Mouse (Mus musculus): ENCODE measurements around the gene Mesd. TPM values are rescaled to one million over a fixed set of nuclear protein-coding genes. Genes with fewer than 3 reads are reported as not detected.
A peak's percentile ranks its signal among the peaks of the same experiment; 100 is the strongest.

Mesd gene
- polyA plus RNA-seq, 1 experiment: 39.7 TPM

DNA sequence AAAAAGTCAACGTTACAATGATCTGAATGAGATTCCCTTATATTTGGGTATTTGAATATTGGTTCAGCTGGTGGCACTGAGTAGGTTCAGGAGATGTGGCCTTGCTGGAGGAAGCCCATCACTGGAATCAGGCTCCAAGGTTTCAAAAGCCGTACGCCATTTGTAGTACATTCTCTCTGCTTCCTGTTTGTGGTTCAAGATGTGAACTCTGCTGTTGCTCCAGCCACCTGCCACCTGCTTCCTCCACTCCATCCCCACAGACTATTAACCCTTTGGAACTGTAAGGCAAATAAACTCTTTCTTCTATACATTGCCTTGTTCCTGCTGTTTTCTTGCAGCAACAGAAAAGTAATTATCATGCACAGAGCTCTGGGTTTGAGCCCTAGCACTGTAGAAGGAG, 27.6 kb downstream of the Mesd start:
- Histone ChIP-seq H3K4me1 (ENCODE audit: control insufficient read depth, insufficient read depth, low read length) (no peaks in the 10 kb centered on the region), H3K27ac (ENCODE audit: insufficient read depth, low read depth, low read length) (no peak overlapping the region)

DNA sequence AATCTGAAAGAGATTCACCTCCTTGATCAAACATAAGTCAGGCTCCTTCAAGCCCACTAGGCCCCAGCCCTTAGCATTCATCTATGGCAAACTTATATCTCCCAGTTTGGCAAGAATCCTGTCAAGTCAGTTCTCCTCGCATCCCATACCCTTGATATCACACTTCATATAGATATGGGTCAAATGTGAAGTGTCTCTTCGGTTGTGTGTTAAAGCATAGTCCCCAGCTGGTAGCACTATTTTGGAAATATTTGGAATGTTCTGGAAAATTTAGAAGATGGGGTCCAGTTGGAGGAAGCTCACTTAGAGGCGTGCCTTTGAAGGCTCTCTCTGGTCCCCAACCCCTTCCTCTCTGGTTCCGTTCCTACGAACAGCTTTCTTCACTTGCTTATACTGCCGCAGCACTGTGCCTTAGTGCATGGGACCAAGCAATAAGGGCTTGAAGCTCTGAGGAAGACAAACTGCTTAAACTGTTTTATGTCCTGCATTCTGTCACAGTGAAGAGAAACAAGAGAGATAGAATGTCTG, 29.2 kb downstream of the Mesd start:
- H3K27ac ChIP-seq (ENCODE audit: insufficient read depth, low read depth, low read length): no peak overlapping the region
- no peaks in the 10 kb centered on the region for H3K4me1 ChIP-seq (ENCODE audit: control insufficient read depth, insufficient read depth, low read length)
- H3K4me3 ChIP-seq (ENCODE audit: insufficient read depth, low read length): no peak overlapping the region
- no peak for TF ChIP-seq POLR2A (IDR thresholded peaks at IDR 0.05; ENCODE audit: borderline replicate concordance, low read depth, low read length)

More for the DNA sequence above, 27.6 kb downstream of the Mesd start:
- no peak overlapping the region for H3K4me3 ChIP-seq (ENCODE audit: insufficient read depth, low read length)
- TF ChIP-seq CTCF (IDR thresholded peaks at IDR 0.05; ENCODE audit: low read depth, low read length) (no peak), POLR2A (IDR thresholded peaks at IDR 0.05; ENCODE audit: borderline replicate concordance, low read depth, low read length) (no peak)

DNA sequence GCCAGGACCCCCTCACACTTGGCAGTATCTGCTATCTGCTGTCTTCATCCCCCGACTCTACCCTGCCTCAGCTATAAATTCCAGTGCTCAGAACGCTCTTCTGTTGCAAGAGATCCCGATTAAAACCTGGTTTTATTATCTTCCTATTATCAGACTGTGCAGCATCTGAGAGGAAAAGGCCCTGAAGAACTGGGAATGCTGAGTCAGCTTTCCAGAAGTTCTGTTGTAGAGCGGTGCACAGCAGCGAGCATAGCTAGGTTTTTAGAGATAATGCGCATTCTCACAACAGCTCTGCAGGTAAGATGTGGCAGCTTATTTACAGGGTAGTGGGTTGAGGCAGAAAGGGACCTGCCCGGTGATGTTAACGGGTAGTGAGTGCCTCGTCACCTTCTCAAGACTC, 29.7 kb downstream of the Mesd start:
- H3K4me3 ChIP-seq (ENCODE audit: insufficient read depth, low read length): no peak overlapping the region
- H3K27ac ChIP-seq (ENCODE audit: insufficient read depth, low read depth, low read length): no peak overlapping the region
- TF ChIP-seq POLR2A (IDR thresholded peaks at IDR 0.05; ENCODE audit: borderline replicate concordance, low read depth, low read length): no peak
- TF ChIP-seq CTCF (IDR thresholded peaks at IDR 0.05; ENCODE audit: low read depth, low read length): no peak
- H3K4me1 ChIP-seq (ENCODE audit: control insufficient read depth, insufficient read depth, low read length): no peaks in the 10 kb centered on the region

DNA sequence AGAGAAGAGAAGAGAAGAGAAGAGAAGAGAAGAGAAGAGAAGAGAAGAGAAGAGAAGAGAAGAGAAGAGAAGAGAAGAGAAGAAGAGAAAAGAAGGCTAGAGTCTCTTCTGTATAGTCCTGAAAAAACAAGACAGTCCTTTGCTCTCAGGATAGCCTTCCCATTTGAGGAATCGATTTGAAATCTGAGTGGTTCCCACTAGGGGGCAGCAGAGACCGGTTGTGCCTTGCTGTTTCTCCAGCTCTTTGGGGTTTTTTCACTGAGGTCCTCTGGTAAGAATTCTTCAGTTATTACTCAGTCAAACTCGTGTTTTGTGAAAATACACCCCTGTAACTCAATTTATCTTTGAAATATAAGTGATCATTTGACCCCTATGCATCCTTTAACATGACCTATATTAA, 30.3 kb downstream of the Mesd start:
- TF ChIP-seq CTCF (IDR thresholded peaks at IDR 0.05; ENCODE audit: low read depth, low read length) (peak; percentile 44; the same call in 1 of the 2 replicates), POLR2A (IDR thresholded peaks at IDR 0.05; ENCODE audit: borderline replicate concordance, low read depth, low read length) (no peak)
- no peak overlapping the region for H3K27ac ChIP-seq (ENCODE audit: insufficient read depth, low read depth, low read length)
- H3K4me1 ChIP-seq (ENCODE audit: control insufficient read depth, insufficient read depth, low read length): no peaks in the 10 kb centered on the region

DNA sequence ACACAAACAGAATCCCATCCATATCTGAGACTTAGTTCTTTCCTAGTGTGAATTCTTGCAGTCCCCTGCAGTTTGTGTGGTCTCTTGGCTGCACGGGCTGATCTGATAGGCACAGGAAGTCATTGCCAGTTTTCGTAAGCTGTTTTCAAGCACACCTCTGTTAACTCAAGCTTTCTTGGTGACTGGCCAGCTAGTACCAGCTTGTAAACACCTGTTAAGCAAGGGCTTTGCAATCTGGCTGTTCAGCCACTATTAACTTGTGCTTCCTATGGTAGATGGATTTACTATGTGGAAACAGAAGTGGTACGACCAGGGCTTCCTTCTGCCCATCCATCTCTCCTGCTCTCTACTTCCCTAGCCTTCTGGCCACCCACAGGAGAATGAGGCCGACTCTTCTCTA, 36.0 kb downstream of the Mesd start:
- H3K4me1 ChIP-seq (ENCODE audit: control insufficient read depth, insufficient read depth, low read length): no peaks in the 10 kb centered on the region

More for the DNA sequence above, 30.3 kb downstream of the Mesd start:
- H3K4me3 ChIP-seq (ENCODE audit: insufficient read depth, low read length): no peak overlapping the region

DNA sequence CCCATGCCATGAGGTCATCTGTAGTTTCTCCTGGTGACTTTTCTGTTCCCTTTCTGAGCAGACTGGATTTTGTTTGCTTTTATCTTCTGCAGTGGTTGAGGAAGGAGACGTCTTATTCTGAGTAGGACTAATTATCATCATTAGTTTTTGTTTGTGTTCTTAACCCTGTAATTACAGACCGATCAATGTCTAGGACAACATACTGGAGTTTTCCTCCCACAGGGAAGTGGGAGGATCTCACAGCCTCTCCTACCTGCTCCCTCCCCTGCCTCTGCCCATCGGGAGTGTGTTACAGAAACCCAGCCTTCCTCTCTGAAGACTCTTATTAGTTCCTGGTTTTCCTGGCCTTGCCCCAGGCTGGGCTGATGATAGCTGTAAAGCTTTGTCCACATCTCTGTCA, 37.4 kb downstream of the Mesd start:
- H3K27ac ChIP-seq (ENCODE audit: insufficient read depth, low read depth, low read length): no peak overlapping the region
- no peak for TF ChIP-seq CTCF (IDR thresholded peaks at IDR 0.05; ENCODE audit: low read depth, low read length)
- no peak for TF ChIP-seq POLR2A (IDR thresholded peaks at IDR 0.05; ENCODE audit: borderline replicate concordance, low read depth, low read length)
- no peaks in the 10 kb centered on the region for H3K4me1 ChIP-seq (ENCODE audit: control insufficient read depth, insufficient read depth, low read length)
- no peak overlapping the region for H3K4me3 ChIP-seq (ENCODE audit: insufficient read depth, low read length)

More for the DNA sequence above, 36.0 kb downstream of the Mesd start:
- TF ChIP-seq CTCF (IDR thresholded peaks at IDR 0.05; ENCODE audit: low read depth, low read length) (no peak), POLR2A (IDR thresholded peaks at IDR 0.05; ENCODE audit: borderline replicate concordance, low read depth, low read length) (no peak)
- Histone ChIP-seq H3K4me3 (ENCODE audit: insufficient read depth, low read length) (no peak overlapping the region), H3K27ac (ENCODE audit: insufficient read depth, low read depth, low read length) (no peak overlapping the region)

DNA sequence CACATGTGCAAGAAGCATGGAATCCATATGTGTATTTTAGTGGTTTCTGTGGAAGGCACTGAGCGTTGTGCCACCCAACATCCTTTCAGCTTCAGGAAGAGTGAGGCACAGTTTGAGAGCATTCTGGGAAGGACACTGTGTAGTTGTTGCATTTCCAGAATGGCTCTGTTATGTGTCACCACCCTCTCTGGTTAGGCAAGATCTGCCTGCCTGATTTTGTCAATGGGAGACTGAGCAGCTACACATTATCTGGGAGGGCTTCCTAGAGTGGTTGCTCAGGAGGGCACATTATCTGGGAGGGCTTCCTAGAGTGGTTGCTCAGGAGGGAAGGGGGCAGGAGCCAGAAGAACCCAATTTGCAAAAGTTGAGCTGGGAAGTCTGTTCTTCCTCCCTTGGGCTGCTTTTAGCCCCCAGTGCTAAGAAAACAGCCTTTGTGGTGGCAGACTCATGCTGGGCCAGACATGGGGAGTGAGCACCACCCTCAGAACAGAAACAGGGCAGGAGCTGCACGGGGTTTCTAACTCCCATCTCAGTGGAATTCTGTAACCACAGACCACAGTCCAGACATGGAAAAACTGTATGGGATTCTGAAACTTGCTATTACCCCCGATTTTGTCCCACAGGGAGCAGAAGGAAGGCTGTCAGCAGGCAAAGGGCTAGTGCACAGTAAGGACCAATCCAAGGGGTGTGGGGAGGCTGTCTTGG, 54.9 kb downstream of the Mesd start:
- no peak for TF ChIP-seq POLR2A (IDR thresholded peaks at IDR 0.05; ENCODE audit: borderline replicate concordance, low read depth, low read length)
- no peak for TF ChIP-seq CTCF (IDR thresholded peaks at IDR 0.05; ENCODE audit: low read depth, low read length)
- Histone ChIP-seq H3K4me1 (ENCODE audit: control insufficient read depth, insufficient read depth, low read length) (no peaks in the 10 kb centered on the region), H3K4me3 (ENCODE audit: insufficient read depth, low read length) (no peak overlapping the region), H3K27ac (ENCODE audit: insufficient read depth, low read depth, low read length) (no peak overlapping the region)

DNA sequence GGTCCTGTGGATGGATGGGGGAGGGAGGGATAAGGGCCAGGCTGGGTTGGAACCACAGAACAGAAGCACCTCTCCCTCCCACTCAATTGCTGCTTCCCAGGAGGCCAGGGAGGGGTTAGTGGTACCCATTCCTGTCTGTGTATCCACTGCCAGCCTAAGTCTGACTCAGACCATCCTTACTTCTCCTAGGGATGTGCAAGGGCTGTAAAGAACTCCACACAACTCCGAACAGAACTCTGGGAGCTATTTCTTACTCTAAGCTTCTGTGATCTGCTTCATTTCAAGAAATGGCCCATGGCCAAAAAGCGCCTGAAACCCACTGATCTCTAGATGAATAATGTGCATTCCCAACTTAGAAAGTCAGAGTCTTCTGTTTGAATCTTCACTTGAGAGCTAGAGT, 55.9 kb downstream of the Mesd start:
- H3K27ac ChIP-seq (ENCODE audit: insufficient read depth, low read depth, low read length): no peak overlapping the region
- TF ChIP-seq CTCF (IDR thresholded peaks at IDR 0.05; ENCODE audit: low read depth, low read length): no peak
- TF ChIP-seq POLR2A (IDR thresholded peaks at IDR 0.05; ENCODE audit: borderline replicate concordance, low read depth, low read length): no peak
- no peak overlapping the region for H3K4me3 ChIP-seq (ENCODE audit: insufficient read depth, low read length)
- H3K4me1 ChIP-seq (ENCODE audit: control insufficient read depth, insufficient read depth, low read length): no peaks in the 10 kb centered on the region

DNA sequence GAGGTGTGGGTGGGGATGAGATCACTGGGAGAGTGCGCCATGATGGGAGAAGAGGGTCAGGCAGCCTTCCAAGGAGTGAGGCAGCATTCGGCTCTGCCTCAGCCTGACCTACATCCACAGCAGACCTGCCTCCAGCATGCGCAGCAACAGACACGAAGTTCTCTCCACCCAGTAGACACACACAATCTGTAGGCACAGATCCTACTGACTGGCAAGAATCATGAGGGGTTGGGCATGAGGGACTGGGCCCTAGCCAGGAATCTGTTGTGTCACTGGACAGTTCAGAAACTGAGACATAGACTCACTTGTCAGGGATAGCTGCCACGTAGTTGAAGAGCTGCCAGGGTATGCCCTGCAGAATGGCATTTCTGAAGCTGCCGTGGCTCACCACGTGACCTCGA, 57.4 kb downstream of the Mesd start:
- H3K4me1 ChIP-seq (ENCODE audit: control insufficient read depth, insufficient read depth, low read length): no peaks in the 10 kb centered on the region
- H3K27ac ChIP-seq (ENCODE audit: insufficient read depth, low read depth, low read length): no peak overlapping the region
- H3K4me3 ChIP-seq (ENCODE audit: insufficient read depth, low read length): no peak overlapping the region
- TF ChIP-seq POLR2A (IDR thresholded peaks at IDR 0.05; ENCODE audit: borderline replicate concordance, low read depth, low read length) (no peak), CTCF (IDR thresholded peaks at IDR 0.05; ENCODE audit: low read depth, low read length) (no peak)

DNA sequence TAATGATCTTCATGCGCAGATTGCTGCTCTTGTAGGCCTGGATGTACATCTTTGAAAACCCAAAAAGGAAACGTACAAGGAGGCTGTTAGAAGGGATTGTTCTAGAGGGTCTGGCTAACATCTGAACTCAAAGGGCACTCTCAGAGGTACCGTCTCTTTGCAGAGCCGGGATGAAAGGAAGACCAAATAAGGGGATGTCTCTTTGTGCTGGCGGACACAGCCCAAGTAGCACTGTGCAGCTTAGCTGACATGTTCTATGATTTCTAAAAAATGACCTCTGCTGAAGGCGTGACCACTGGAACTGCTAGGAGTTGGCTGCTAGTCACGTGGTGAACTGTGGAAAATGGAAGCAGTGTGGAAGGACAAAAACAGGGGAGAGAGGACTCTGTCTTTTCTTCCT, 64.5 kb downstream of the Mesd start:
- no peaks in the 10 kb centered on the region for H3K4me1 ChIP-seq (ENCODE audit: control insufficient read depth, insufficient read depth, low read length)

More for the DNA sequence above, 64.5 kb downstream of the Mesd start:
- no peak overlapping the region for H3K27ac ChIP-seq (ENCODE audit: insufficient read depth, low read depth, low read length)
- H3K4me3 ChIP-seq (ENCODE audit: insufficient read depth, low read length): no peak overlapping the region
- no peak for TF ChIP-seq POLR2A (IDR thresholded peaks at IDR 0.05; ENCODE audit: borderline replicate concordance, low read depth, low read length)

Data from bone marrow macrophage, adult 2 months (primary cell).